Mouse (Mus musculus) E14TG2a.4 (cell line): ENCODE results near the gene Phactr2.

ENCODE experiments used
- CTCF ChIP-seq: conservative IDR thresholded peaks from 2 replicates; pipeline ENCODE4 v1.5.1; 2014; ENCODE audit warnings: low read length
- NANOG ChIP-seq: IDR thresholded peaks from 2 replicates; pipeline ENCODE4 v1.6.1; 2014; ENCODE audit warnings: borderline replicate concordance, low read length, mixed read lengths
- POU5F1 ChIP-seq: IDR thresholded peaks from 2 replicates; pipeline ENCODE4 v1.6.1; 2014; ENCODE audit warnings: low read length, borderline replicate concordance

DNA sequence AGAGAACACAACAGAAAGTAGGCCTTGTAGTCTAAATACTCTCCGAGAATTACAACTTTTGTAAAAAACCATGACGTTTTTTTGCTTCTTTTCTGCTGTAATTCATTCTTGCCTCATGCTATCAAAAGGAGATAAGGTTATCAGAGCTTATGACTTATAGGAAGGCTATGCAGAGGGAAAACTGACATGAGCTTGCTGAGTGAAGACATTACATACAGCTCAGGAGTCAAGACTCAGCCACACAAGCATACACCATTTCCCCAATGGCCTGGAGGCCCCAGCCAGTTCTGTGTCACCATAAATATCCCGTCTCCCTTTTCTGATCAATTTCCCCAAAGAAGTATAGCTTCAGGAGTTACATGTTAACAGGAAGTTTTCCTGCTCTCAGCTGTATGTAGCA, 252.1 kb downstream of the Phactr2 start:
- no peak for TF ChIP-seq CTCF
- TF ChIP-seq POU5F1, result no peak
- no peak for TF ChIP-seq NANOG
